Mouse (Mus musculus) embryonic facial prominence, embryonic 15.5 days (tissue): ENCODE results near the gene Trim2. TPM values are rescaled to one million over a fixed set of nuclear protein-coding genes. Genes with fewer than 3 reads are reported as not detected.

ENCODE experiments used
- ATAC-seq: fragments of 200-750 bp; cut with Nextera tagmentation; 2 replicates; pipeline ENCODE4 v1.8.0; 2017; ENCODE audit warnings: low read depth, moderate TSS enrichment; ENCODE audit not compliant: insufficient number of reproducible peaks, low FRiP score, low TSS enrichment
- H3K27ac ChIP-seq: fragments of 300-500 bp; sonication (generic); replicated peaks from 2 replicates; pipeline ENCODE4 v1.5.1; 2015; ENCODE audit warnings: mild to moderate bottlenecking, inconsistent platforms
- H3K27me3 ChIP-seq: fragments of 300-500 bp; sonication (generic); 2 replicates; pipeline ENCODE4 v1.6.1; 2015; ENCODE audit warnings: inconsistent platforms
- H3K36me3 ChIP-seq: fragments of 300-500 bp; sonication (generic); 2 replicates; pipeline ENCODE4 v1.6.1; 2015; ENCODE audit warnings: mild to moderate bottlenecking, inconsistent platforms
- H3K4me1 ChIP-seq: fragments of 300-500 bp; sonication (generic); 2 replicates; pipeline ENCODE4 v1.6.1; 2015; ENCODE audit warnings: inconsistent platforms
- H3K4me2 ChIP-seq: fragments of 300-500 bp; sonication (generic); replicated peaks from 2 replicates; pipeline ENCODE4 v1.6.1; 2015; ENCODE audit warnings: mild to moderate bottlenecking, inconsistent platforms
- H3K4me3 ChIP-seq: fragments of 300-500 bp; sonication (generic); replicated peaks from 2 replicates; pipeline ENCODE4 v1.5.1; 2015; ENCODE audit warnings: mild to moderate bottlenecking, inconsistent platforms
- H3K9ac ChIP-seq: fragments of 300-500 bp; sonication (generic); 2 replicates; pipeline ENCODE4 v1.6.1; 2015; ENCODE audit warnings: inconsistent platforms
- H3K9me3 ChIP-seq: fragments of 300-500 bp; sonication (generic); replicated peaks from 2 replicates; pipeline ENCODE4 v1.6.1; 2016; ENCODE audit warnings: inconsistent platforms
- WGBS: fragments of 180-500 bp; shearing (Covaris S2); methylation state at CpG from one replicate; pipeline ENCODE4 v1.1.7; 2015; 5-methylcytosine and 5-hydroxymethylcytosine counted together
- polyA plus RNA-seq: library from polyadenylated mRNA; unstranded; fragments of >200 nt; fragmentation: Nextera tagmentation; extraction: Ambion mirVana; gene quantifications from 2 replicates; pipeline ENCODE4 v1.2.1, GENCODE M21; 2015

The Trim2 gene
- polyA plus RNA-seq, 1 experiment from 2014 or later = 31.0 TPM

- Histone ChIP-seq H3K9me3 (no peaks in the 10 kb centered on the region), H3K27me3 (no peaks in the 10 kb centered on the region), H3K4me3 (no peak overlapping the region), H3K36me3 (no peaks in the 10 kb centered on the region), H3K4me2 (no peak overlapping the region), H3K9ac (no peak overlapping the region), H3K4me1 (peaks cover 19% of the 10 kb centered on the region), H3K27ac (peak overlapping the region; percentile 53; the same call in 1 of the 2 replicates)
- ATAC-seq = no peak; the same call in 1 of the 2 replicates
- WGBS = 38% methylated on average over 11 of the region's 11 CpGs
Measured at GRCm38 (mm10) chr3:84128871-84129870, 177.5 kb downstream of the Trim2 start.

- no peaks in the 10 kb centered on the region for H3K36me3 ChIP-seq
- 54% methylated on average over 2 of the region's 2 CpGs for WGBS
- no peaks in the 10 kb centered on the region for H3K9me3 ChIP-seq
- no peak overlapping the region for H3K27ac ChIP-seq
- H3K4me3 ChIP-seq = no peak overlapping the region
- no peak overlapping the region for H3K4me2 ChIP-seq
- H3K27me3 ChIP-seq = no peaks in the 10 kb centered on the region
- ATAC-seq = no peak
- H3K9ac ChIP-seq = no peak overlapping the region
- H3K4me1 ChIP-seq = peaks cover 22% of the 10 kb centered on the region
Measured at GRCm38 (mm10) chr3:84127431-84127830, 179.2 kb downstream of the Trim2 start.

- H3K36me3 ChIP-seq = no peaks in the 10 kb centered on the region
- H3K9ac ChIP-seq = no peak overlapping the region
- H3K4me3 ChIP-seq = no peak overlapping the region
- H3K27me3 ChIP-seq = no peaks in the 10 kb centered on the region
- ATAC-seq = no peak
- no peak overlapping the region for H3K27ac ChIP-seq
- no peaks in the 10 kb centered on the region for H3K9me3 ChIP-seq
- 84% methylated on average over 3 of the region's 3 CpGs for WGBS
- peaks cover 22% of the 10 kb centered on the region for H3K4me1 ChIP-seq
- no peak overlapping the region for H3K4me2 ChIP-seq
Measured at GRCm38 (mm10) chr3:84126721-84127120, 180.0 kb downstream of the Trim2 start.

GRCm38 (mm10) chr3:84125704-84126289, 180.9 kb downstream of the Trim2 start:
- Histone ChIP-seq H3K27ac (no peak overlapping the region), H3K9me3 (no peaks in the 10 kb centered on the region), H3K9ac (no peak overlapping the region), H3K4me2 (no peak overlapping the region), H3K36me3 (no peaks in the 10 kb centered on the region), H3K27me3 (no peaks in the 10 kb centered on the region), H3K4me1 (peaks cover 22% of the 10 kb centered on the region), H3K4me3 (no peak overlapping the region)
- 72% methylated on average over 6 of the region's 6 CpGs for WGBS
- no peak for ATAC-seq

DNA sequence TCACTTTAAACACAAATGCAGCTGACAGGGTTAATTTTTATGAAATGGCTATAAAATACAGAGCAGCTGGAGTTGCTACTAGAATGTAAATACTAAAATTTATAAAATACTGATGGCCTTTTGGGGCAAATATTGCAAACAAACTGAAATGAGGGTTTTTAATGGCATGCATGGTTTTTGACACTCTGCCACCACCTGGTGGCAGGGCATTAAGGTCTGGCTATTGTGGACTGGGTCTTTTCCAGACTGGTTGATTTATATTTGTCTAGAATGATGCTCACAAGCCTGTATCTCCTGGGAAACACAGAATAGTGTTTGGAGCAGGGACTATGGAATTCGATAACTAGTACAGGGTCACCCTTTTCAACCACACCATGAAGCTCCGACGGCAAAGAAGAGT, 183.2 kb downstream of the Trim2 start:
- no peak overlapping the region for H3K27ac ChIP-seq
- H3K27me3 ChIP-seq = no peaks in the 10 kb centered on the region
- H3K4me2 ChIP-seq = no peak overlapping the region
- no peak overlapping the region for H3K4me3 ChIP-seq
- ATAC-seq = no peak
- no peak overlapping the region for H3K9ac ChIP-seq
- 59% methylated on average over 3 of the region's 3 CpGs for WGBS
- H3K36me3 ChIP-seq = no peaks in the 10 kb centered on the region
- no peaks in the 10 kb centered on the region for H3K9me3 ChIP-seq
- peaks cover 10% of the 10 kb centered on the region for H3K4me1 ChIP-seq

GRCm38 (mm10) chr3:84118718-84119117, 188.0 kb downstream of the Trim2 start:
- Histone ChIP-seq H3K4me1 (no peaks in the 10 kb centered on the region), H3K4me2 (no peak overlapping the region), H3K9me3 (no peaks in the 10 kb centered on the region), H3K4me3 (no peak overlapping the region), H3K36me3 (no peaks in the 10 kb centered on the region), H3K27me3 (no peaks in the 10 kb centered on the region), H3K27ac (no peak overlapping the region), H3K9ac (no peak overlapping the region)
- WGBS = 79% methylated on average over 7 of the region's 7 CpGs
- no peak for ATAC-seq

DNA sequence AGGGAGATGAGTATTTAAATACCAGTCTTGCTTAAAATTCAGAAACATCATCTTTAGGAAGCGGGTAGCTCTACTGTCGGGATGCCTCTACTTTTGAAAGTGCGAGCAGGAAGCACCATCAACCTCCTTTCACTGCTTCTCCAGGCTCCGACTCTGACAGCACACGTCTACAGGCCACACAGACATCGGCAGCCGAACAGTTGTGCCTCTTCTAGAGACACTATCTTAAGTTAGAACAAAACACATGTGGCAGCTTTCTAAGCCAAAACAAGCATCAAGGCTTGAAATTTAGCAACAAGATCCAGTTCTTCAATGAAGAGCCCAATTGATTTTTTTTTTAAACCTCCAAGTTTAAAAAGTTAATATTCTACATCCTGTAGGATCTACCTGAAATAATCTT, 188.5 kb downstream of the Trim2 start:
- Histone ChIP-seq H3K36me3 (no peaks in the 10 kb centered on the region), H3K4me3 (no peak overlapping the region), H3K9me3 (no peaks in the 10 kb centered on the region), H3K4me2 (no peak overlapping the region), H3K4me1 (no peaks in the 10 kb centered on the region), H3K27ac (no peak overlapping the region), H3K9ac (no peak overlapping the region), H3K27me3 (no peaks in the 10 kb centered on the region)
- WGBS = 54% methylated on average over 7 of the region's 7 CpGs
- ATAC-seq = no peak

Other genes with a start within 250 kb of the Trim2 start
- 13.1 and 13.2 TPM in 2 replicates for gene Mnd1, start 151.1 kb downstream of the Trim2 start, polyA plus RNA-seq
- 1.6 and 1.7 TPM in 2 replicates for gene Gm6525, start 132.8 kb downstream of the Trim2 start, polyA plus RNA-seq
- gene Fhdc1, start 173.6 kb upstream of the Trim2 start, polyA plus RNA-seq = 10.8 and 11.4 TPM in 2 replicates